Mouse (Mus musculus) embryonic fibroblast, embryonic 13.5 days (primary cell): ENCODE results near the gene Aplp2.

Experiments
- CTCF ChIP-seq: IDR thresholded peaks from 2 replicates; pipeline ENCODE4 v1.5.1; 2011; ENCODE audit warnings: mild to moderate bottlenecking, control low read depth, low read length, moderate library complexity, borderline replicate concordance; ENCODE audit not compliant: insufficient read depth
- POLR2A ChIP-seq: IDR thresholded peaks from 2 replicates; pipeline ENCODE4 v1.6.1; 2011; ENCODE audit warnings: low read depth, mild to moderate bottlenecking, control low read depth, low read length, moderate library complexity

DNA sequence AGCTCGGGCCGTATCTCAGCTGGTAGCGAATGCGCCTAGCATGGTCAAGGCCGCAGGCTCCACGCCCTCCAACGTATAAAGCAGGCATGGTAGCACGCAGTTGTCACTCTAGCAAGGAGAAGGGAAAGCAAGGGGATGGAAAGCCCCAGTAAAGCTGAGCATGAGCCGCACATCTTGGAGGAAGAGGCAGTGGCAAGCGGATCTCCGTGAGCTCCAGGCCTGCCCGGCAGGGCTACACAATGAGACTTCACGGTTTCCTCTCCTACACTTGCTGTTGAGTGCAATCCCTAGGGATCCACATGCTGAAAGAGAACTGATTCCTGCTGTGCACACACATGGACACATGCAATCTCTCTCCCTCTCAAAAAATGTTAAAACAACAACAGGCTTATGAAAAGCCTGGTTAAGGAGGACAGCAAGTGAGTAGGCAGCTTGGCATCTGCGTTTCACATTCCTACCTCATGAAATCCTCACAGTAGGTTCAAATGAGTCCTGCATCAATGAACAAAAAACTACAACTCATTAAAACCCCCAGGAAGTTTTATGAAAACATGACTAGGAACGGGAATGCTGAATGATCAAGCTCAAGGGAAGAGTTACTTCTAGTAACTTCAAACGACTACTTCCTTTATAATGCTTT, 7.9 kb downstream of the Aplp2 start:
- TF ChIP-seq POLR2A (no peak), CTCF (no peak)
